Mouse (Mus musculus): ENCODE data around the gene Efna5. TPM values are rescaled to one million over a fixed set of nuclear protein-coding genes. Genes with fewer than 3 reads are reported as not detected.

Efna5 gene
- polyA plus RNA-seq, 1 experiment = 2.5 TPM

GRCm38 (mm10) chr17:62739993-62740392 is 141.1 kb downstream of the Efna5 start:
- 92% methylated on average over 6 of the region's 6 CpGs for WGBS
- no peak overlapping the region for H3K4me3 ChIP-seq (ENCODE audit: insufficient read depth, low read depth, low read length)

GRCm38 (mm10) chr17:62737404-62737803 is 143.7 kb downstream of the Efna5 start:
- WGBS = 91% methylated on average over 6 of the region's 6 CpGs
- Histone ChIP-seq H3K36me3 (ENCODE audit: control insufficient read depth, insufficient read depth, low read length) (no peaks in the 10 kb centered on the region), H3K4me1 (ENCODE audit: control insufficient read depth, insufficient read depth, low read length) (no peaks in the 10 kb centered on the region), H3K27me3 (replicated peaks; ENCODE audit: control insufficient read depth, insufficient read depth, low read length) (no peaks in the 10 kb centered on the region), H3K27ac (ENCODE audit: insufficient read depth, low read depth, low read length) (no peak overlapping the region), H3K4me3 (ENCODE audit: insufficient read depth, low read depth, low read length) (no peak overlapping the region)
- TF ChIP-seq POLR2A (IDR thresholded peaks at IDR 0.05; ENCODE audit: low read depth, low read length) (no peak), CTCF (conservative IDR thresholded peaks at IDR 0.05; ENCODE audit: insufficient read depth, insufficient read length, low read depth, low read length) (no peak)
- no peak for DNase-seq

More at GRCm38 (mm10) chr17:62739993-62740392, 141.1 kb downstream of the Efna5 start:
- Histone ChIP-seq H3K27ac (ENCODE audit: insufficient read depth, low read depth, low read length) (no peak overlapping the region), H3K4me1 (ENCODE audit: control insufficient read depth, insufficient read depth, low read length) (no peaks in the 10 kb centered on the region), H3K27me3 (replicated peaks; ENCODE audit: control insufficient read depth, insufficient read depth, low read length) (no peaks in the 10 kb centered on the region), H3K36me3 (ENCODE audit: control insufficient read depth, insufficient read depth, low read length) (no peaks in the 10 kb centered on the region)
- TF ChIP-seq POLR2A (IDR thresholded peaks at IDR 0.05; ENCODE audit: low read depth, low read length) (no peak), CTCF (conservative IDR thresholded peaks at IDR 0.05; ENCODE audit: insufficient read depth, insufficient read length, low read depth, low read length) (no peak)
- no peak for DNase-seq

- no peaks in the 10 kb centered on the region for H3K27me3 ChIP-seq (replicated peaks; ENCODE audit: control insufficient read depth, insufficient read depth, low read length)
- no peak for DNase-seq
- H3K4me3 ChIP-seq (ENCODE audit: insufficient read depth, low read depth, low read length) = no peak overlapping the region
- no peaks in the 10 kb centered on the region for H3K4me1 ChIP-seq (ENCODE audit: control insufficient read depth, insufficient read depth, low read length)
- no peak overlapping the region for H3K27ac ChIP-seq (ENCODE audit: insufficient read depth, low read depth, low read length)
- no peak for TF ChIP-seq CTCF (conservative IDR thresholded peaks at IDR 0.05; ENCODE audit: insufficient read depth, insufficient read length, low read depth, low read length)
- TF ChIP-seq POLR2A (IDR thresholded peaks at IDR 0.05; ENCODE audit: low read depth, low read length) = no peak
- no peaks in the 10 kb centered on the region for H3K36me3 ChIP-seq (ENCODE audit: control insufficient read depth, insufficient read depth, low read length)
- WGBS = 24% methylated on average over 11 of the region's 11 CpGs
Measured at GRCm38 (mm10) chr17:62735943-62736342, 145.2 kb downstream of the Efna5 start.

- Histone ChIP-seq H3K4me1 (ENCODE audit: control insufficient read depth, insufficient read depth, low read length) (no peaks in the 10 kb centered on the region), H3K27ac (ENCODE audit: insufficient read depth, low read depth, low read length) (peak overlapping the region; percentile 45), H3K36me3 (ENCODE audit: control insufficient read depth, insufficient read depth, low read length) (no peaks in the 10 kb centered on the region), H3K4me3 (ENCODE audit: insufficient read depth, low read depth, low read length) (no peak overlapping the region), H3K27me3 (replicated peaks; ENCODE audit: control insufficient read depth, insufficient read depth, low read length) (no peaks in the 10 kb centered on the region)
- TF ChIP-seq CTCF (conservative IDR thresholded peaks at IDR 0.05; ENCODE audit: insufficient read depth, insufficient read length, low read depth, low read length) = no peak
- no peak for TF ChIP-seq POLR2A (IDR thresholded peaks at IDR 0.05; ENCODE audit: low read depth, low read length)
- WGBS = 48% methylated on average over 10 of the region's 10 CpGs
- no peak for DNase-seq
Measured at GRCm38 (mm10) chr17:62734901-62735300, 146.2 kb downstream of the Efna5 start.

- TF ChIP-seq CTCF (conservative IDR thresholded peaks at IDR 0.05; ENCODE audit: insufficient read depth, insufficient read length, low read depth, low read length) (no peak), POLR2A (IDR thresholded peaks at IDR 0.05; ENCODE audit: low read depth, low read length) (no peak)
- no peaks in the 10 kb centered on the region for H3K36me3 ChIP-seq (ENCODE audit: control insufficient read depth, insufficient read depth, low read length)
- H3K4me1 ChIP-seq (ENCODE audit: control insufficient read depth, insufficient read depth, low read length) = 0 out of 2 replicates have a peak, but pooled peaks cover 3% of the 10 kb centered on the region
- no peak for DNase-seq
- H3K27me3 ChIP-seq (replicated peaks; ENCODE audit: control insufficient read depth, insufficient read depth, low read length) = no peaks in the 10 kb centered on the region
- H3K27ac ChIP-seq (ENCODE audit: insufficient read depth, low read depth, low read length) = no peak overlapping the region
- WGBS = 80% methylated on average over 4 of the region's 4 CpGs
- no peak overlapping the region for H3K4me3 ChIP-seq (ENCODE audit: insufficient read depth, low read depth, low read length)
Measured at GRCm38 (mm10) chr17:62734067-62734466, 147.1 kb downstream of the Efna5 start.

GRCm38 (mm10) chr17:62729754-62730470 is 151.2 kb downstream of the Efna5 start:
- H3K4me1 ChIP-seq (ENCODE audit: control insufficient read depth, insufficient read depth, low read length) = 0 out of 2 replicates have a peak, but pooled peaks cover 3% of the 10 kb centered on the region
- H3K4me3 ChIP-seq (ENCODE audit: insufficient read depth, low read depth, low read length) = no peak overlapping the region
- DNase-seq = no peak
- H3K27ac ChIP-seq (ENCODE audit: insufficient read depth, low read depth, low read length) = no peak overlapping the region; the same call in 1 of the 2 replicates
- no peaks in the 10 kb centered on the region for H3K27me3 ChIP-seq (replicated peaks; ENCODE audit: control insufficient read depth, insufficient read depth, low read length)
- H3K36me3 ChIP-seq (ENCODE audit: control insufficient read depth, insufficient read depth, low read length) = no peaks in the 10 kb centered on the region
- WGBS = 57% methylated on average over 10 of the region's 10 CpGs
- TF ChIP-seq POLR2A (IDR thresholded peaks at IDR 0.05; ENCODE audit: low read depth, low read length) = no peak
- no peak for TF ChIP-seq CTCF (conservative IDR thresholded peaks at IDR 0.05; ENCODE audit: insufficient read depth, insufficient read length, low read depth, low read length)

GRCm38 (mm10) chr17:62728142-62728917 is 152.8 kb downstream of the Efna5 start:
- Histone ChIP-seq H3K36me3 (ENCODE audit: control insufficient read depth, insufficient read depth, low read length) (no peaks in the 10 kb centered on the region), H3K4me1 (ENCODE audit: control insufficient read depth, insufficient read depth, low read length) (0 out of 2 replicates have a peak, but pooled peaks cover 3% of the 10 kb centered on the region), H3K27me3 (replicated peaks; ENCODE audit: control insufficient read depth, insufficient read depth, low read length) (no peaks in the 10 kb centered on the region), H3K27ac (ENCODE audit: insufficient read depth, low read depth, low read length) (no peak overlapping the region), H3K4me3 (ENCODE audit: insufficient read depth, low read depth, low read length) (no peak overlapping the region)
- TF ChIP-seq POLR2A (IDR thresholded peaks at IDR 0.05; ENCODE audit: low read depth, low read length) (no peak), CTCF (conservative IDR thresholded peaks at IDR 0.05; ENCODE audit: insufficient read depth, insufficient read length, low read depth, low read length) (no peak)
- no peak for DNase-seq
- WGBS = 83% methylated on average over 10 of the region's 10 CpGs
